Mouse (Mus musculus): Measurements from ENCODE around the gene Gpnmb.

The Gpnmb gene

DNA sequence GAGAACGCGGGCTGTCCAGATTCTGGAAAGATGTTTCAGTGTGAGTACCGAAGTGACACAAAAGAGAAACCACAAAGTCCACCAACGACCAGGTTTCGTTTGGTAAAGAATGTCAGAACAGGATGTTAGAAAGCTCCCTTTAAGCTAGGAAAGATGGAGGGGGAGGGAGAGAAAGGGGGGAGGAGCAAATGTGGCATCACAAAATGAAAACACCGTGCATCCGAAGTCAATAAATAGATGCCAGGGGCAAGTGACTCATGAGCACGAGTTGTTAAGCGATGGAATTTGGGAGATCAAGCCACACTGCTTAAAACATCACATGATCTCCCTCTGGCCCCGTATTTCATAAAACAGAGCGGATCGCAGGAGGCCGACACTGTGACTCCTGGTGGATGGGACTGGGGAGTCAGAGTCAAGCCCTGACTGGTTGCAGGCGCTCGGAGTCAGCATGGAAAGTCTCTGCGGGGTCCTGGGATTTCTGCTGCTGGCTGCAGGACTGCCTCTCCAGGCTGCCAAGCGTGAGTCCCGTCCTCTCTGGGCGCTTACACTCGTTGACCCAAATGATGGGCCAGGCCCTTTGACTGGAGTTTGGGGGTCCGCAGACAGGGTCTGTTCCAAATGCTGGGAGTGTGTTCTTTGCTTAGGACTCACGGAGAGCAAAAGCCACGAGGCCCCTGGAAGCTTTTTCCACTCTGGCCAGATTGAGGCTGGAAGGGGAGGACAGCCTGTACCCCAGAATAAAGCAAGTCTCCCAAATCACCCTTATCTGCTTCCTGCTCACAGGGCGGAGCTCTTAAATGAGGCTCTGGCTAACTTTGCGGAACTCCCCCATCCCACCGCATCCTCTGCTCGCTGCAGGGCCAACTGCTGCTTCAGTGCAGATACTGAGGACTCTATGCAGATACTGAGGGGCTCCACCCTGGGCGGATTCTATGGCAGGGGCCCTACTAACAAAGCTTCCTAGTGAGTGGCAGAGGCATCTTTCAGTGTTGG is at the start of gene Gpnmb:
TSS of gene Gpnmb (plus strand) at position 272 of the 993 bp plus-strand sequence.
- no peak for DNase-seq (ENCODE audit: low spot score in 2 of 2)

DNA sequence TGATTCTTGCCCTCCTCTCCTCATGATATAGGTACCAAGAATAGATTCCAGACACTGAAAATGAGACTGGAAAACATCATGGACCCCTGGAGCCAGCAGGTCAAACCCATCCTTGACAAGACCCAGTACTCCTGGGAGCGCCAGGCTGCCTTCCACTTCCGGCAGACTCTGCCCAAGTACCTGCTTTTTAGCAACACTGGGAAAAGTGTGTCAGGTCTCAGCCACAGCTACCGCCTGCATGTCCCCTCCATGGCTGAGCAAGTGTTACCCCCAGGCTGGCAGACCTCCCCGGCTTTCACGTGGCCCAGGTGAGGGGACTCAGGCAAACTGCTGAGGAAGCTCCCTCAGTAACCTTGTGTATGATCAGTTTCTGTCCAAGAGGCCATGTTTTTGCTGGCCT is 46.4 kb upstream of the Gpnmb start:
- no peak for DNase-seq (ENCODE audit: low spot score in 2 of 2)

DNA sequence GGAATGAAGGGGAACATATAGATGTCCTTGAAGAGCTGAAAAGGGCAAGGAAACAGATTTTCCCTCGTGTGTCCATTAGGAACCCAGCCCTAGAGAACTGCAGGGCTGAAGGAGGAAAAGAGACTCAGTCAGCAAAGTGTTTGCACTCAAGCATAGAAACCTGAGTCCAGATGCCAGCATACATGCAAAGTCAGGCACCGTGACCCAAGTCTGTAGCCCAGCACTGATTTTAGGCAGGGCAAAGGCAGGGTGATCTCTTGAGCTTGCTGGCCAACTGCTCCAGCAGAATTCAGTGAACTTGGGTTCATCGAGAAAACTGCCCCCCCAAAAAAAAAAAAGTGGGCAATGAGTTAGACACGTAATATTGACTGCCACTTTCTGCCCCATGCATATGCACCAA is 44.4 kb upstream of the Gpnmb start:
- DNase-seq (ENCODE audit: low spot score in 2 of 2): no peak

DNA sequence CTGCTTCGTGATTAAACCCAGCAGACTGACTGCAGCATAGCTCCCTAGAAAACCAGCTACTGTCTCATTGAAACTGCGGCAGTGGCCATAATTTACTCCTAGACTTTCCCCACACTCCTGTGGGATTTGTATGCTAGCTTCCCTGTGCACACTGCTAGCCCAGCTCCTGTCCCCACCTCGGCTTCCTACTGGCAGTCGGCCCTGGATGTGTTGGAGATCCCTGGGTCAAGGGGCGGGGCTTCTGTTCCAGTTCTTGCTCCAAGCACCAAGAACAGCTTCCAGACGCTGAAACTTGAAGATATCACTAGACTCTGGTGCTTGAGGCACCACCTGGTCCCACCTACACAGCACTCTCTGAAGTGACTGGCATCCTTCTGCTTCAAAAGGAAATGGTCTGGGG is 38.2 kb upstream of the Gpnmb start:
- DNase-seq (ENCODE audit: low spot score in 2 of 2): no peak

DNA sequence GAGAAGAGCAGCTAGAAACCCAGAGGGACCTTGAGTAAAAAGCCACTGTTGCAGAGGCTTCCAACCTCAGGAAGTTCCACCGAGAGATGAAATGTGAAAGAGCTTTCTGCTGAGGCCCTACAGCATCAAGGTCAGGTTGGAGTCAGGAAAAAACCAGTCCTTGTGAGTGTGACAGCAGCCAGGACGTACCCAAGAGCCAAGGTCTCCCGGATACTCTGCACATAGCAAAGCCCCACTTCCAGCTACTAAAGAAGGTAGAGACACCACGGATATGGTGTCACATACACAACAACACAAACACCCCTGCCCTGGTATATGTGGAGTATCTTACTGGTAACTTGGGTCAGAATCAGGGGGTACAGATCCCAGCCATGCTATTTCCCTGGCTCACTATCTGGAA is 37.5 kb upstream of the Gpnmb start:
- DNase-seq (ENCODE audit: low spot score in 2 of 2): no peak

DNA sequence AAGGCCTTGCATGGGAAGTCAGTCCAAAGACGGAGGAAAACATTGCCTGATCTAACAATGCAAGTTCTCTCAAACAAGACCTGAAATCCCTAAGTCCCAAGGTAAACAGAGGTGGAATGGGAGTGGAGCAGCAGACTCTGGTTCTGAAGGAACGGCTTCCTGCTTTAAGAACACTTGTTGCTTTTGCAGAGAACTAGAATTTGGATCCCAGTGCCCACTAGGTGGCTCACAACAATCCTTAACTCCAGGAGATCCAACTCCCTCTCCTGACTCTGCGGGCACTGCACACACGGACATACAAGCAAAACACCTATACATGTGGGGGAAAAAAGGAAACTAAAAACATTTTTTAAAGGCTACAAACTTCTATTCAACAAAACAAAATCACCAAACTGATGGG is 33.0 kb upstream of the Gpnmb start:
- DNase-seq (ENCODE audit: low spot score in 2 of 2): no peak

DNA sequence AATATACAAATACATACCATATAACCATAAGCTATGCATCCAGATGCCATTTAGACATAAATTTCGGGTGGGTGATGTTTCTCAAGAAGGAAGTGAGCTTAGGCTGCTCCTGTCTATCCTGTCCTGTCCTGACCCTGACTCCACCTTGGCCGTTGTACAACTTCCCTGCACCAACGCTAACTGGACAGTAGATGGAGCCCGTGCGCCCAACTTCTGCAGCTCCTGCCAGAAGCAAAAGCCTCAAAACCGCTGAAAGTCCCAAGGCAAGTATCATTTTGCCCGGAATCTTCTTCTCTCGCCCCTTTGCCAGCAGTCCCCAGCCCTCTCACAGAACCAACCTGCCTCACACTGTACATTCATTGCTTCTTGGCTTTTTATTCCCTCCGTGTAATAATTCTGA is 28.4 kb upstream of the Gpnmb start:
- DNase-seq (ENCODE audit: low spot score in 2 of 2): peak in 1 of 2 experiments; percentile 50

DNA sequence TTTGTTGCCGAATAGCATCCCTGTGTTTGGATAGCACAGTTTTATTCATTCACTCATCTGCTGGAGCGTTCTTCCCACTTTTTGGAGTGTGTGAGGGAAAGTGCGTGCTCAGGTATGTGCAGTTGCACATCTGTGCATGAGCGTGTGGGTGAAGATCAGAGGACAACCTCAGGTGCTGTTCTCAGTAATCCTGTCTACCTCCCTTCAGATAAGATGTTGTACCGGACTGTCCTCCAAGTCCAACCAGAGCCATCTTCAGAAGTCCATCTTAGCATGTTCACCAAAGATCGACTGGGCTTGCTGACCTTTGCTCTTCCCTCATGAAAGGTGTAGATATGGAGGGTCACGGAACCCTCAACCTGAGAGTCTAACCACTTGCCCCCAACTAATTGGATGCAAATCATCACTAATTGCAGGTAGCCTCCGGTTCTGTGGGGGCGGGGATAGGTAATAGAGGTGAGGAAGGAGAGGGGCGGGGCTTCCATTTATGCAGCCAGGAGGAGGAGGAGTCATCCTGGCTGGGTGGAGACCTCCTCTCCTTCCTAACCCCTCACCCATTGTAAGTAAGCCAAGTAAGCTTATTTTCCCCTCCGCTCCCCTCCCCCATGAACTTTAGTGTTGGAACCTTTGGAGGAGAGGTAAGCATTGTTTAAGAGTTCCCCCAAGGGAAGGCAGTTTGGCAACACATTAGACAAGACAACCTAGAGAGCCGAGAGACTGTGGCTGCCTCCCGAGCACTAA is 27.8 kb upstream of the Gpnmb start:
- no peak for DNase-seq (ENCODE audit: low spot score in 2 of 2)

DNA sequence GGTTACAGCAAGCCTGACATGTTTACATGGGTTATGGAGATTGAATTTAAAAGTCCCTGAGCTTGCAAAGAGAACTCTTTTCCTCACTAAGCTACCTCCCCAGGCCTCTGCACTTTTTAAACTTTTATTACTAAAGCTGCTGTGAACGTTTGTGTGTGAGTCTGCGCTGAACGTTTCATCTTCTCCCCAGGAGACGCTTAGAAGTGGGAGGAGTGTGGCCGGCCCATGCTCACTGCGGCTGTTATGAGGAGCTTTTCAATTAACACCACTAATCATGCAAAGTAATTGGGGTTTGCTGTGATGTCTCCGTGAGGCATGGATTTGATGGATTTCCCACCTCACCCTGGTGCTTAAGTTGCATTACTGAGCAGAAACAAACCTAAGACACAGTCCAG is 27.2 kb upstream of the Gpnmb start:
- no peak for DNase-seq (ENCODE audit: low spot score in 2 of 2)

DNA sequence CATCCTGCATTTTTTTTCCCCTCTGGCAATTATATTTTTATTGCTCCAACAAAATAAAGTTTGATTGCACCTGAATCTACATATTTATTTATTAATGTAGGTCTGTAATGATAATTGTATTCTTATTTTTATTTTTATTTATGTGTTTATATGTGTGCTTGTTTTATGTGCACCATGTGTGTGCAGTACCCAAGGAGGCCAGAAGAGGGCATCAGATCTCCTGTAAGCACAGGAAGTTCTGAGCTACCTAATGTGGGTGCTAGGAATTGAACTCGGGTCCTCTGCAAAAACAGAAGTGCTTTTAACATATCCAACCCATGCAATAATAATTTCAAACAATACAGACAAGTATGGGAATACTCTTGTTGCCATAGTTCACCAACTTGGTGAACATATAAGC is 26.7 kb upstream of the Gpnmb start:
- no peak for DNase-seq (ENCODE audit: low spot score in 2 of 2)

DNA sequence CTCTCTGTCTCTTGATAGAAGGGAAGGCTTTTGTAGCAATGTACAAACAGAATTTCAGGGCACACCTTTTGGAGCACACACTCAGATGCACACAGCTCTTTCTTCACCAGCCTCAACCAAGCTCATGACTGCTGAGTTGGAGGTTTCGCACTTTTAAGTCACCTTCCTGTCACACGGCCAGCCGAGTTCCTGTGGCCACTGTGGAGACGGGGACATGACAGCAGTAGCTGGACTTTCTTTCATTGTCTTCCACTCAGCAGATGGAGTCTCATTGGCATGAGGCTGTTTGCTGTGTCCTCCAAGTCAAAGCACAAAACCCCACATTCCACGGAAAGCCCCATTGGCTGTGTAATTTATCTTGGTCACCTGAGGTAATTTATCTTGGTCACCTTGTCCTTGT is 25.2 kb upstream of the Gpnmb start:
- no peak for DNase-seq (ENCODE audit: low spot score in 2 of 2)

DNA sequence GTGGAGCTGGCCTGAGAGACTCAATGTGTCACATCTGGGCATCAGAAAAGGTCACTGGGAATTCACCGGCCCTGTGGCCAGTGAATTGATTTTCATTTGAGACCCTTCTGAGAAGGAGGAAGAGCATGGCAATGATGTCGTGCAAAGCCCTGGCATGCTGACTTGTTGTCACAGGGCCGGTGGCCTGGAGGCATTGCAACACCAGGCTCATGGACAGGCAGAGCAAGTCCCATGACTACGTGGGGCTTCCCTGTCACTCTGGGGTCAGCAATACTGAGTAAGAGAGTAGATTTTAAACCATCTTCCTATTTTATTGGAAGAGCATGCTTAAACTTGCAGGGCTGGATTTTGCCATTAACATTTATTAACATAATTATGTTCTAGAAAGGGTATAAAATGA is 23.3 kb upstream of the Gpnmb start:
- no peak for DNase-seq (ENCODE audit: low spot score in 2 of 2)

DNA sequence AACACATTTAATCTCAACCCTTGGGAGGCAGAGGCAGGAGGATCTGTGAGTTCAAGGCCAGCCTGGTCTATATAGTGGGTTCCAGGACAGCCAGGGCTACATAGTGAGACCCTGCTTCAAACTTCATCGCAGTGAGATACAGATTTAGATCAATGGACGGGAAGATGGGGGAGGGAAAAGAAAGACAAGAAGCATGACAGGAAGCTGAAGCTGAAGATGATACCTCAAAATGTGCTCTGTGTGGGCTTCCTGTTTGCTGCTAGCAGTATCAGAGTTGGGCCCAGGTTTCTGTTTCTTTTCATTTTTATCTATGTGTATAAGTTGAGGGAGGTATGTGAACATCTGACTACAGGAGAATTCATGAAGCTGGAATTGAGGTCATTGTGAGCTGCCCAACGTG is 22.9 kb upstream of the Gpnmb start:
- no peak for DNase-seq (ENCODE audit: low spot score in 2 of 2)

DNA sequence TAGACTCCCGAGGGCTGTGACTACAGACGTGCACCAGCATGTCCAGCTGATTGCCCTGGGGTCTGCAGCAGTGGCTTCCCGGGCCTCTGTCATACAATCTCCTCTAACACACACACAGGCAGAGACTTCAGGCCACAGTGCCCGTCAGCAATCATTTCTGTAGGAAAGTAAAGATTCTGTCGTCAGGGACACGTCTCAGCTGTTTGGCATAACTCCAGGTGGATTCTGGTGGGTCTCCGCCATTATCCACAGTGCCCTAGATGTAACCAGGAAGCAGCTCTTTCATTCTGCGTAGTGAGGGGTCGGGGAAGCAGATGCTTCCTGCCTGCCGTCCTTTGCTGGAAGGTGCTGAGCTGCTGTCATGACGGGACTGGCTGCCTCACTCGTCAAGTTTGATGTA is 19.2 kb upstream of the Gpnmb start:
- no peak for DNase-seq (ENCODE audit: low spot score in 2 of 2)

DNA sequence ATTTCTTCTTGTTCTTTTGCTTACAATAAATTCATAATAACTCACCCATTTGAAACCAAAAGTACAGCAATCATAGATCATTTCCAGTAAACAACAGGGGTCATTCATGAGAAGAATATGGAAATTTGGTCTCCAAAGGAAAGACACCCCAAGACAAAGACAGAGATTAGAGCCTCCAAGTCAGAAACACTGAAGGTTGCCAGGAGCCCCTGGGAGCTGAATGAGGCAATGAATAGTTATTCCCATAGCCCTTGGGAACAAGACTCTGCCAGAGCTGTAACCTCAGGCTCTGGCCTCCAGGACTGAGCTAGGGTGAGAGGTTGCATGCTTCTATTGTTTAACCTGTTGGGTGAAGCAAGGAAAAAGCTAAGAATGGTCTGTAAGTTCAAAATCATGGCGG is 17.0 kb upstream of the Gpnmb start:
- no peak for DNase-seq (ENCODE audit: low spot score in 2 of 2)

DNA sequence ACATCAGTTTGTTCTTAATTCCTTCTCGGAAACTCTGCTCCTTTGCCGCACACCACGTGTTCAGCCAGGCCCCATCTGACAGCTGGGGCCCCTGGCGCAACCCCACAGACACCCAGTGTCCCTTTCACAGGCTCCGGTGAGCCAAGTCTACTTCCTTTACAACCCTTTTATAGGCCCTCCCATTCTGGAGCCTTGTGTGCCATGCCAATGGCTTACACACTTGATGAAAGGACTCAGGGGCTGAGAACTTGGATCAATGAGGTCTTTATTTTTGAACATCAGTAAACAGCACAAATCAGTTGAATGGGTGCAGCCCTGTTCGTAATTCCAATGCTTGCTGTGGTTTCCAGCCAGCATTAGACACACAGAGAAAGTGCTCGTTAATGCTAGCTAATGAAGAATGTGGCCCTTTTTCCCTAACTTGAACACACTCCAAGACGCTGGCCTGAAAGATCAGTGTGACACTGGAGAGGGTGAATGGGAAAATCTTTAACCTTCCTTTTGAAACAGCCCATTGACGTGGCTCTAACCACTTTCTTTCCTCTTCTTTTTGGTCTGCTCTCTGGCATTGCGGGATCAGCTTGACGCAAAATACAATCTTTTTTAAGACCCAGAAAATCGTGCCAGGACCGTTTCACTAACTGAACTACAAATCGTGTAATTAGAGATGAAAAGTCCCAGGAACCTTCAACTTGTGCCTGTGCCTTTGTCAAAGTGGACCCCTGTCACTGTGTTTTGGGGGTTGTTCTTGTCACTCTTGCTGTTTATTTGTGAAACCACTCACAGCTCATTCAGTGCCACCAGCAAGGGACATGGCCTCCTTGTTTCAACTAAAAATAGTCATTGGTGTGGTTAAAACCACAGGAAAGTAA is 15.0 kb upstream of the Gpnmb start:
- peak; percentile 54 to 70 for DNase-seq (ENCODE audit: low spot score in 2 of 2)

DNA sequence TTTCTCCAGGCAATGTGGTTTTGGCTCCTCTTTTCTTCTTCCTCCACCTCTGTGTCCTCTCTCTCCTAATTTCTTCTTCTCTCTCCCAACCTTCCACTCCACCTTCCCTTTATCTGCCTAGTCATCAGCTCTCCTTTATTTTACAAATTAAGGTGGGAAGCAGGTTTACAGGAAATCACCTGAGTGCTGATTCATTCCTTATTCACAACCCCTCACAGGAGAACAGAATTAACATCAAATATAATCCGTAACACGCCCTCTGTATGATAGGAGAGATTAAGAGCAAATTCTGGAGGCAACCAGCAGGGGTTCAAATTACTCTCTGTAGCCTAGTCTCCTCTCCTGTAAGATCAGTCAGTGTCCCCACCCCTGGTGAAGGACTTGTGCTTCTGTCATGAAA is 14.0 kb upstream of the Gpnmb start:
- no peak for DNase-seq (ENCODE audit: low spot score in 2 of 2)

DNA sequence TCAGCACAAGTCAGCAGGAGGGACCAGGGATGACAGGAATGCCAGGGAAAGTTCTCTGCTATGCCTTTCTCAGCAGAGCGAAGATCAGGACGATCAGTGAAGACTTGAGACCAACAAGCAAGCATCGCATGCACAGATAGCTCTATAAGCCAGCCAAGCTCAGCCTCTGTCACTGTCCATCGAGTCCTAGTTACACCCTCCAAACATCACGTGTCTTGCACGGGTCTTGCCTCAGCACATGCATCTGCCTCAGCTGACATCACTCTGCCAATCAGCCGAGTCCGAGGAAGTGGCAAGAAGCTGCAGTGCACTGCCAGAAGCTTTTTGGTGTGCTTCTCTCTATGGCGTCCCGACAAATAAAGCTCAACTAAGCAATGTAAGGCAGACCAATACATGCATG is 13.0 kb upstream of the Gpnmb start:
- DNase-seq (ENCODE audit: low spot score in 2 of 2): no peak

DNA sequence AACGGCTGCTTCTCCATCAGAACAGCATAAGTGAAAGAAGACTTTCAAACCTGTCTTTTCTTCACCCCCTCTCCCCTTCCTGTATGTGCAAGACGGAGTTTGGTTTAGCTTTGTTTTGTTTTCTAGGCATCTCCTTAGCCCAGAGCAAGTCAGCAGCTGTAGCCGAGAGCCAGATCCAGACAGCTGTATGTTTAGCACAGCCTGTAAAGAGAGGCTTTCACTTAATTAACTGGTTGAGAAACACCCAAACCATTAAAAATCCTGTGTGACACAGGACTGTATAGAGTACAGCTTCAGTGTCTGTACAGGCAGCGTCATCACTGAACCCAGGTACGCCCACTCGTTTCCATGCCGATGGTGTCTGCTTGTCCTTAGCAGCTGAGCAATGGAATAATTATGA is 11.1 kb upstream of the Gpnmb start:
- no peak for DNase-seq (ENCODE audit: low spot score in 2 of 2)

DNA sequence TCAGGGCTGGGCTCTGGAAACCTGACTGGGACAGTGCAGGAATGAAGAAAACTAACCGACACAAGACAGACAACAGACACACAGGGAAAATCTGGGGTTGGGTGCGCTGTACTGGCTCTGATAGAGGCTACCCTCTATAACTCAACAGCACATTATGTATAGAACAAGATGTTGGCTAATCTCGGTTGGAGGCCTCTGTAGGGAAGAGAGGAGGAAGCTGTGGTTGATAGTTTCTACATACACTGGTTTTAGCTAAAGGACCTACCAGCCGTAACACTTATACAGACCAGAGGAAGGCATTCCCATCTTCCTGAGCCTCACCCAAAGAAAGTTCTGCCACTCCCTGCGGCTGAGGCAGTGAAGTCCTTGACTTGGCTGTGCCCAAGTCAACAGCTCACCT is 9.8 kb upstream of the Gpnmb start:
- DNase-seq (ENCODE audit: low spot score in 2 of 2): no peak

DNA sequence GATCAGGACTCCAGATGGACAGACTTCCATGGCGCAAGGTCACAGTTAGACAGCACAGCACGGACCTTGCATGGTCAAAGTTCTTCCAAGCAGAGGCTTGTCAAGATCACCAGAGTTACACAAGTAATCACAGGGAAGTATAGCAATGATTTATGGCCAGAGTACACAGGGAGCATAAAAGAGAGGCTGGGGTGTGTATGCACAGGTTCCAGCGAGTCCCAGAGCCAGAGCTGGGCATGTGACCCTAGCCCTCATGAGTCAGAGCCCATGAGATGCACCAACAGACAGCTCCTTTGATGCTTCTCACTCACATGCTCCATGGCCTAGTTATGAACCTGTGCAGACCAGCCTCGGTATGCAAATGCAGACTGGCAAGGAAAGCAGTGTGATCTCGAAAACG is 8.3 kb upstream of the Gpnmb start:
- DNase-seq (ENCODE audit: low spot score in 2 of 2): no peak

DNA sequence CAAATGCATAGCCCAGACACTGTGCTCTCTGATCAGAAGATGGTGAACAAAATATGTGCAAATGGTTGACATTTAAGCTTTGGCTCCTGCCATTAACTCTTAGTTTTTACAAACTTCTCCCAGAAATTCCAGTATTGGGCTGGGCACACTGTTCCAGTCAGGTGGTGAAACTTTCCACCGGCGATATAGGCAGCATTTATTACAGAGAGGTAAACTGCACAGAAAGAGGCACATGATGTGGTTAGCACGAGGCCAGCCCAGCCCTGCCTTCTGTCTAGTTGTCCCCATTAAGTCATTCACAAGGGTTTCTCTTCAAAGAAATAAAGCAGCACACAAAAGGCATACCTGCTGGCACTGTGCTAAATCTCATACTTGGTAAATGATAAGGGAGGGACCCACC is 7.6 kb upstream of the Gpnmb start:
- no peak for DNase-seq (ENCODE audit: low spot score in 2 of 2)
